Mouse (Mus musculus) erythroblast, embryonic 14.5 days (primary cell): Measurements from ENCODE around the gene Olfr552. TPM values are rescaled to one million over a fixed set of nuclear protein-coding genes. Genes with fewer than 3 reads are reported as not detected.
"Not testable (repeated sequence)": the region's sequence is repeated elsewhere in the genome, so short reads cannot be mapped to it uniquely, and the experiment has no call there.

ENCODE experiments used
- H3K27me3 ChIP-seq: 2 replicates; pipeline ENCODE4 v1.6.1; 2012; ENCODE audit warnings: inconsistent platforms; ENCODE audit not compliant: control insufficient read depth
- H3K36me3 ChIP-seq: 2 replicates; pipeline ENCODE4 v1.6.1; 2012; ENCODE audit warnings: mild to moderate bottlenecking, inconsistent platforms; ENCODE audit not compliant: control insufficient read depth
- H3K4me1 ChIP-seq: 2 replicates; pipeline ENCODE4 v1.6.1; 2012; ENCODE audit warnings: inconsistent platforms; ENCODE audit not compliant: control insufficient read depth
- H3K4me3 ChIP-seq: replicated peaks from 2 replicates; pipeline ENCODE3; 2012; ENCODE audit warnings: moderate library complexity, mild to moderate bottlenecking, inconsistent platforms
- H3K9me3 ChIP-seq: 2 replicates; pipeline ENCODE4 v1.6.1; 2012; ENCODE audit warnings: low read length, inconsistent platforms, mixed read lengths; ENCODE audit not compliant: control insufficient read depth
- GATA1 ChIP-seq: IDR thresholded peaks from 2 replicates; pipeline ENCODE4 v1.6.1; 2012; ENCODE audit warnings: low read length, inconsistent platforms, mixed read lengths
- TAL1 ChIP-seq: IDR thresholded peaks from 3 replicates; pipeline ENCODE4 v1.6.1; 2012; ENCODE audit warnings: low read length, inconsistent platforms, mixed read lengths
- polyA plus RNA-seq: library from polyadenylated mRNA; stranded (reverse); fragments of >175 nt; gene quantifications from 2 replicates; pipeline ENCODE4 v1.2.3, GENCODE M21; 2012

Olfr552 gene
- polyA plus RNA-seq, 1 experiment = not detected

GRCm38 (mm10) chr7:102618118-102618517, 20.5 kb downstream of the Olfr552 start, which contains the start of gene Olfr553:
Gene Olfr553 (minus strand): TSS chr7:102618218.
- no peak for TF ChIP-seq TAL1
- no peak for TF ChIP-seq GATA1
- Histone ChIP-seq H3K36me3 (no peaks in the 10 kb centered on the region), H3K9me3 (no peaks in the 10 kb centered on the region), H3K4me3 (no peak within 1 kb of the TSS), H3K4me1 (no peaks in the 10 kb centered on the region), H3K27me3 (no peaks in the 10 kb centered on the region)

GRCm38 (mm10) chr7:102619608-102620007, 22.0 kb downstream of the Olfr552 start:
- Histone ChIP-seq H3K9me3 (no peaks in the 10 kb centered on the region), H3K4me1 (no peaks in the 10 kb centered on the region), H3K36me3 (no peaks in the 10 kb centered on the region), H3K27me3 (no peaks in the 10 kb centered on the region), H3K4me3 (no peak overlapping the region)
- no peak for TF ChIP-seq TAL1
- TF ChIP-seq GATA1 = no peak

- not testable (repeated sequence) for H3K27me3 ChIP-seq, H3K9me3 ChIP-seq, H3K4me3 ChIP-seq, H3K4me1 ChIP-seq, H3K36me3 ChIP-seq
Measured at GRCm38 (mm10) chr7:102620368-102620767, 22.8 kb downstream of the Olfr552 start.

GRCm38 (mm10) chr7:102636665-102637064, 39.1 kb downstream of the Olfr552 start:
- H3K4me3 ChIP-seq = no peak overlapping the region
- H3K27me3 ChIP-seq = no peaks in the 10 kb centered on the region
- no peak for TF ChIP-seq GATA1
- TF ChIP-seq TAL1 = no peak
- no peaks in the 10 kb centered on the region for H3K9me3 ChIP-seq
- H3K4me1 ChIP-seq = no peaks in the 10 kb centered on the region
- H3K36me3 ChIP-seq = no peaks in the 10 kb centered on the region

- no peaks in the 10 kb centered on the region for H3K27me3 ChIP-seq
- no peaks in the 10 kb centered on the region for H3K9me3 ChIP-seq
- no peaks in the 10 kb centered on the region for H3K4me1 ChIP-seq
- no peaks in the 10 kb centered on the region for H3K36me3 ChIP-seq
- TF ChIP-seq GATA1 (no peak), TAL1 (no peak)
- H3K4me3 ChIP-seq = no peak within 1 kb of the TSS
Measured at GRCm38 (mm10) chr7:102638132-102638531, 40.6 kb downstream of the Olfr552 start, which contains the start of gene Olfr554. Gene Olfr554 (plus strand): TSS chr7:102638432.

GRCm38 (mm10) chr7:102644945-102645344, 47.4 kb downstream of the Olfr552 start:
- not testable (repeated sequence) for H3K4me3 ChIP-seq, H3K4me1 ChIP-seq, H3K36me3 ChIP-seq, H3K27me3 ChIP-seq, H3K9me3 ChIP-seq

Other genes starting within 250 kb of the Olfr552 start
- 14.9 and 31.0 TPM in 2 replicates for gene Rrm1, start 156.1 kb upstream of the Olfr552 start, polyA plus RNA-seq
- not detected in 2 replicates for gene Olfr543, start 116.1 kb upstream of the Olfr552 start, polyA plus RNA-seq
- not detected in 2 replicates for gene Olfr544, start 109.5 kb upstream of the Olfr552 start, polyA plus RNA-seq
- gene Olfr545, start 98.2 kb upstream of the Olfr552 start, polyA plus RNA-seq = not detected in 2 replicates
- gene Olfr547, start 63.0 kb upstream of the Olfr552 start, polyA plus RNA-seq = not detected in 2 replicates
- not detected in 2 replicates for gene Olfr548-ps1, start 56.9 kb upstream of the Olfr552 start, polyA plus RNA-seq
- gene Olfr549, start 47.9 kb upstream of the Olfr552 start, polyA plus RNA-seq = not detected in 2 replicates
- 0.09 and 0.26 TPM in 2 replicates for gene Trim21, start 32.3 kb upstream of the Olfr552 start, polyA plus RNA-seq
- gene Olfr550, start 26.3 kb upstream of the Olfr552 start, polyA plus RNA-seq = not detected in 2 replicates
- gene Olfr551, start 5.9 kb upstream of the Olfr552 start, polyA plus RNA-seq = not detected in 2 replicates
- gene Olfr553, start 20.4 kb downstream of the Olfr552 start, polyA plus RNA-seq = not detected in 2 replicates
- not detected in 2 replicates for gene Olfr554, start 40.7 kb downstream of the Olfr552 start, polyA plus RNA-seq
- gene Olfr555, start 61.1 kb downstream of the Olfr552 start, polyA plus RNA-seq = not detected in 2 replicates
- gene Olfr556, start 67.1 kb downstream of the Olfr552 start, polyA plus RNA-seq = not detected in 2 replicates
- gene Trim68, start 89.6 kb downstream of the Olfr552 start, polyA plus RNA-seq = 0.05 TPM in 1 of 2 replicates, not detected in the other
- not detected in 2 replicates for gene Olfr557, start 98.1 kb downstream of the Olfr552 start, polyA plus RNA-seq
- not detected in 2 replicates for gene Olfr558, start 104.4 kb downstream of the Olfr552 start, polyA plus RNA-seq
- not detected in 2 replicates for gene Olfr33, start 121.3 kb downstream of the Olfr552 start, polyA plus RNA-seq
- gene Olfr559, start 129.7 kb downstream of the Olfr552 start, polyA plus RNA-seq = not detected in 2 replicates
- gene Olfr560, start 161.6 kb downstream of the Olfr552 start, polyA plus RNA-seq = not detected in 2 replicates
- gene Olfr78, start 161.7 kb downstream of the Olfr552 start, polyA plus RNA-seq = 0.04 TPM in 1 of 2 replicates, not detected in the other
- gene Olfr561, start 173.5 kb downstream of the Olfr552 start, polyA plus RNA-seq = not detected in 2 replicates
- not detected in 2 replicates for gene Olfr564, start 205.7 kb downstream of the Olfr552 start, polyA plus RNA-seq